Mouse (Mus musculus) CH12.LX (cell line): ENCODE data around the gene Nr2f2.

ENCODE experiments used
- CTCF ChIP-seq, 2 experiments: IDR thresholded peaks in 1 of 2; conservative IDR thresholded peaks in 1 of 2; 2 replicates each; pipeline ENCODE4 v1.5.1; 2011 to 2012; ENCODE audit warnings: low read depth in 2 of 2, low read length in 2 of 2, improper control_type of control experiment in 1 of 2, inconsistent platforms in 1 of 2, mild to moderate bottlenecking in 1 of 2, moderate library complexity in 1 of 2
- ELF1 ChIP-seq: IDR thresholded peaks from 2 replicates; pipeline ENCODE4 v1.6.1; 2014; ENCODE audit warnings: low read depth, mild to moderate bottlenecking, inconsistent platforms, low read length, improper control_type of control experiment
- EP300 ChIP-seq: IDR thresholded peaks from 2 replicates; pipeline ENCODE4 v1.6.1; 2011; ENCODE audit warnings: low read length, improper control_type of control experiment
- HCFC1 ChIP-seq: IDR thresholded peaks from 2 replicates; pipeline ENCODE4 v1.6.1; 2012; ENCODE audit warnings: low read depth, mild to moderate bottlenecking, inconsistent platforms, low read length, improper control_type of control experiment
- POLR2A ChIP-seq: IDR thresholded peaks from 2 replicates; pipeline ENCODE4 v1.6.1; 2011; ENCODE audit warnings: low read depth, mild to moderate bottlenecking, improper control_type of control experiment, low read length
- RAD21 ChIP-seq: IDR thresholded peaks from 2 replicates; pipeline ENCODE4 v1.6.1; 2011; ENCODE audit warnings: low read depth, mild to moderate bottlenecking, low read length, improper control_type of control experiment, moderate library complexity
- ZKSCAN1 ChIP-seq: IDR thresholded peaks from 2 replicates; pipeline ENCODE4 v1.6.1; 2012; ENCODE audit warnings: low read depth, inconsistent platforms, low read length, improper control_type of control experiment, borderline replicate concordance
- ZNF384 ChIP-seq: IDR thresholded peaks from 2 replicates; pipeline ENCODE4 v1.6.1; 2012; ENCODE audit warnings: low read depth, low read length, improper control_type of control experiment, inconsistent platforms

GRCm38 (mm10) chr7:70349981-70350670, 16.4 kb downstream of the Nr2f2 start:
- no peak for TF ChIP-seq ZNF384
- TF ChIP-seq CTCF (conservative IDR thresholded peaks at IDR 0.05 in 1 of 2, IDR thresholded peaks at IDR 0.05 in 1 of 2; ENCODE audit: low read depth in 2 of 2, low read length in 2 of 2), result no peak
- no peak for TF ChIP-seq ELF1
- TF ChIP-seq POLR2A, result no peak
- TF ChIP-seq HCFC1, result no peak
- TF ChIP-seq ZKSCAN1, result no peak
- TF ChIP-seq RAD21, result no peak
- no peak for TF ChIP-seq EP300
